In the genomic region with DNA sequence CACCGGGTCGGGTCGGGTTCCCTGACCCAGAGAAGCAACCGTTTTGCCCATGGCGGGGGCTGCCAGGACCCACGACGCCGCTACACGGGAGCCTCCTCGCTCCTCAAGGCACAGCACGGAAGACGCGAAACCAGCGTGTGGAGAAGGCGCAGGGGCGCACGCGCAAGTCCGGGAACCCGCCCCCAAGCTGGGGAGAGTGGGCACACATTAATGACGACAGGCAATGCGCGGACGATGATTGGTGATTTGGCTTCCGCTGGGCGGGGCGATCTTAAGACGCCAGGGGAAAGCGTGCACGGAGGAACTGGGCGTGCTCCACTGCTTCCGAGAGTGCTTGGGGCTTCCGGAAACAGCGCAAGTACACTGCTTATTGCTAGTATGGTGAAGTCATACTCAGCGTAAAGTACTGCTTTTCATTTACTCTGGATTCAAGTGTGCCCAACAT, we compare ENCODE assay signal across 8 mouse cellular contexts. TPM values are rescaled to one million over a fixed set of nuclear protein-coding genes. Genes with fewer than 3 reads are reported as not detected.
DNase-seq lines count a peak whose midpoint lies in the region; ATAC-seq lines count a peak whose summit lies in the region.

TSS of gene Ddx10 (minus strand) at position 101 of the 445 bp plus-strand sequence.

- ATAC-seq in megakaryocyte progenitor cell, adult 5-6 weeks (replicated peaks; ENCODE audit: poor library complexity), result peak; percentile 99

- DNase-seq in adipocyte (ENCODE audit: low spot score), result peak; percentile 99
- DNase-seq in embryo, embryonic 10 days (ENCODE audit: low spot score), result peak; percentile 100
- peak; percentile 94 for DNase-seq in gastrocnemius, postnatal 10 days
- peak; percentile 100 for DNase-seq in induced T-regulatory cell, adult 2 months (ENCODE audit: low read depth)
- DNase-seq in left cerebral cortex, adult 9 months (ENCODE audit: low spot score in 2 of 2), result peak; percentile 95 to 99
- peak; percentile 96 for DNase-seq in right cerebral cortex, postnatal 14 days
- DNase-seq in urinary bladder, postnatal 36 days (ENCODE audit: low spot score in 2 of 2), result peak; percentile 97 to 98

RNA-seq across cellular contexts. Expression of gene Ddx10, which starts in this region (rescaled TPM):
- total RNA-seq in gastrocnemius, postnatal 10 days (2021), result 10 to 100 TPM; 10.5 to 12.3 TPM
- 55.8 and 62.1 TPM in 2 replicates for total RNA-seq in megakaryocyte progenitor cell, adult 5-6 weeks (2015)
- total RNA-seq in megakaryocyte progenitor cell, adult 5-6 weeks (2017), result 57.4 and 82.6 TPM in 2 replicates

Comparison
In these comparisons a context has a peak if more than half of its experiments do, and no peak if none do; other contexts are left out.
1. Peak in every context shown above with its lines: DNase-seq and ATAC-seq.
2. RNA of gene Ddx10 (total RNA-seq): 55.8 to 82.6 TPM in megakaryocyte progenitor cell, adult 5-6 weeks; 10.5 to 12.3 TPM in gastrocnemius, postnatal 10 days; every median in the first group is over 4 times any median in the second.